Mouse (Mus musculus) liver, embryonic 15.5 days (tissue): ENCODE results near the gene Cdhr2. TPM values are rescaled to one million over a fixed set of nuclear protein-coding genes. Genes with fewer than 3 reads are reported as not detected.

Experiments used
- ATAC-seq: fragments of 200-750 bp; cut with Nextera tagmentation; 2 replicates; pipeline ENCODE4 v1.8.0; 2017; ENCODE audit warnings: moderate number of reproducible peaks, mild to moderate bottlenecking, moderate library complexity; ENCODE audit not compliant: insufficient read depth
- H3K27ac ChIP-seq: fragments of 300-500 bp; sonication (generic); replicated peaks from 2 replicates; pipeline ENCODE4 v1.5.1; 2015; ENCODE audit warnings: mild to moderate bottlenecking, inconsistent platforms
- H3K27me3 ChIP-seq: fragments of 300-500 bp; sonication (generic); 2 replicates; pipeline ENCODE4 v1.6.1; 2015; ENCODE audit warnings: mild to moderate bottlenecking, inconsistent platforms
- H3K36me3 ChIP-seq: fragments of 300-500 bp; sonication (generic); replicated peaks from 2 replicates; pipeline ENCODE4 v1.6.1; 2015; ENCODE audit warnings: moderate library complexity, mild to moderate bottlenecking, inconsistent platforms
- H3K4me1 ChIP-seq: fragments of 300-500 bp; sonication (generic); replicated peaks from 2 replicates; pipeline ENCODE4 v1.6.1; 2015; ENCODE audit warnings: inconsistent platforms
- H3K4me2 ChIP-seq: fragments of 300-500 bp; sonication (generic); 2 replicates; pipeline ENCODE4 v1.6.1; 2015; ENCODE audit warnings: moderate library complexity, mild to moderate bottlenecking, inconsistent platforms
- H3K4me3 ChIP-seq: fragments of 300-500 bp; sonication (generic); replicated peaks from 2 replicates; pipeline ENCODE4 v1.5.1; 2015; ENCODE audit warnings: mild to moderate bottlenecking, inconsistent platforms
- H3K9ac ChIP-seq: fragments of 300-500 bp; sonication (generic); 2 replicates; pipeline ENCODE4 v1.6.1; 2015; ENCODE audit warnings: moderate library complexity, mild to moderate bottlenecking, inconsistent platforms
- H3K9me3 ChIP-seq: fragments of 300-500 bp; sonication (generic); replicated peaks from 2 replicates; pipeline ENCODE4 v1.6.1; 2016; ENCODE audit warnings: inconsistent platforms
- WGBS: fragments of 180-500 bp; shearing (Covaris S2); methylation state at CpG from one replicate; pipeline ENCODE4 v1.1.7; 2015; ENCODE audit warnings: mixed read lengths; ENCODE audit not compliant: insufficient replicate concordance; 5-methylcytosine and 5-hydroxymethylcytosine counted together
- polyA plus RNA-seq: library from polyadenylated mRNA; unstranded; fragments of >200 nt; fragmentation: Nextera tagmentation; extraction: Ambion mirVana; gene quantifications from 2 replicates; pipeline ENCODE4 v1.2.1, GENCODE M21; 2015

The Cdhr2 gene
- polyA plus RNA-seq, 1 experiment from 2014 or later, result 16.6 TPM

DNA sequence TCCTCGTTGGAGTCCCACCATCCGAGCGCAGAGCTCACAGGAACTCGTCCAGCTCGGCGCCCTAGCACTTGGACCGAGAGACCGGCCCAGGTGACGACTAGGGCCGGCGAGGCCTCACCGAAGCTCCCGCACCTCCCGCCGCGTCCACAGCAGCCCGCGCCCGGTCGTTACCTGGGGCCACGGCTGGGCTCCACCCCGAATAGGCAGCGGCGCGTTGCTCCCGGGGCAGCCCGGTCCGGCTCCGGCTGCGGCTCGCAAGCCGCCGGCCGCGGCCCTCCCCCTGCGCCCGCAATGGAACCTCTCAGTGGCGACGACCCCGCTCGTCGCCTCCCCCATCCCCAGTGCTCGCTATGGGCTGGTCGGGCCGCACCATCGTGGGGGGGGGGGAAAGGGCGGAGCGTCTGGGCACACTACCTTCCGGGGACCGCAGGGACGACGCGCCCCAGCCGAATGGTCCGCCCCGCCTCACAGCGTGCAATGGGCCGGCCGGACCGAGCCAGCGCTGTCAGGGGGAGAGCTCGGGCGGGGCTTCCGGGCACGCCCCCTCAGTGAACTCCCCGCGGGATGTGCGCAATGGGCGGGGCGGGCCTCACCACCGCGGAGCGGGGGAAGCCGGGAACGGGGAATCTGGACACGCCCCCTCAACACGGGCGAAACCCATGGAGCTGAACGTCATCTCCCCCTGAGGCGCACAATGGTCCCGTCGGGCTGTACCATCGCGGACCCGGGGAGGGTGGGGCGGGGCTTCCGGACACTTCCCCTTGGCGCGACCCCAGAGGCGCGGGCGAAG lies 7.5 kb upstream of the Cdhr2 start, which contains the start of gene Rnf44:
Gene Rnf44 (minus strand): TSS at position 350 of the 790 bp plus-strand sequence.
- Histone ChIP-seq H3K4me2 (peak within 1 kb of the TSS; percentile 90), H3K4me1 (peaks cover 59% of the 10 kb centered on the region), H3K27me3 (no peaks in the 10 kb centered on the region), H3K9ac (peak within 1 kb of the TSS; percentile 98), H3K27ac (peak within 1 kb of the TSS; percentile 94), H3K4me3 (peak within 1 kb of the TSS; percentile 78), H3K9me3 (no peaks in the 10 kb centered on the region), H3K36me3 (no peaks in the 10 kb centered on the region)
- under 1% methylated on average over 82 of the region's 92 CpGs for WGBS
- ATAC-seq, result peak; percentile 96

DNA sequence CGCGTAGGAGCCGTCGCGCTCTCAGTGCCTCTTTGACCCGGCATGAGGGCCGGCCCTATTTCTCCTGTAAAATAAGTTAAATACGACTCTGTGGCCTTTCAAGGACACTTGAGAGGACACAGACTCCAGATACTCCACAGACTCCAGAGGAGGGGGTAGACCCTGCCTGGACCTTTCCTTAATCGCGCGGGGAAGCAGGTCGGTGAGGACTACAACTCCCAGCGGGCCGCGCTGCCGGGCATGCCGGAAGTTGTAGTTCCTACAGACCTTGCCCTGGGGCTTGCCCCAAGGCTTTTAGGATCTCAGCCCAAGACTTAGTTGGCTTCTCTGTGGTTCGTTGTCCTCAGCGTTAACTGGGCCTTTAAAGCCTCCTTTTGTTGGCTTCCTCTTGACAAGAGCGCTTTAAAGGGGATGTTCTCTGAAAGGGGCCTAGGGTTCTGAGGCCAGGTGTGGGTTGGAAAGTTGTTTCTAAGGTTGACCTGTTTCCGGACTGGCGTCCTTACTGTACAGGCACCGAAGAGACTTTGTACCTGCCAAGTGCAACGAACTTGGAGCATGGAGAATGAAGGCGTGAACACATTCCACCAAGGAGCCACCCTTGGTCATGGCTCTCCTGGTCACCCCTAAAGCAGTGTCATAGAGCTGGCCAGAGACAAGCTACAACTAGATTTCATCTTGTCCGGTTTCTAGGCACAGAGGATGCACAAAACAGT lies 6.8 kb upstream of the Cdhr2 start:
- whole genome bisulfite sequencing, result 13% methylated on average over 26 of the region's 26 CpGs
- Histone ChIP-seq H3K9me3 (no peaks in the 10 kb centered on the region), H3K4me3 (peak overlapping the region; percentile 78), H3K4me2 (peak overlapping the region; percentile 90), H3K27ac (peak overlapping the region; percentile 94), H3K36me3 (no peaks in the 10 kb centered on the region), H3K4me1 (peaks cover 51% of the 10 kb centered on the region), H3K9ac (peak overlapping the region; percentile 59), H3K27me3 (no peaks in the 10 kb centered on the region)
- peak; percentile 70 for ATAC-seq

DNA sequence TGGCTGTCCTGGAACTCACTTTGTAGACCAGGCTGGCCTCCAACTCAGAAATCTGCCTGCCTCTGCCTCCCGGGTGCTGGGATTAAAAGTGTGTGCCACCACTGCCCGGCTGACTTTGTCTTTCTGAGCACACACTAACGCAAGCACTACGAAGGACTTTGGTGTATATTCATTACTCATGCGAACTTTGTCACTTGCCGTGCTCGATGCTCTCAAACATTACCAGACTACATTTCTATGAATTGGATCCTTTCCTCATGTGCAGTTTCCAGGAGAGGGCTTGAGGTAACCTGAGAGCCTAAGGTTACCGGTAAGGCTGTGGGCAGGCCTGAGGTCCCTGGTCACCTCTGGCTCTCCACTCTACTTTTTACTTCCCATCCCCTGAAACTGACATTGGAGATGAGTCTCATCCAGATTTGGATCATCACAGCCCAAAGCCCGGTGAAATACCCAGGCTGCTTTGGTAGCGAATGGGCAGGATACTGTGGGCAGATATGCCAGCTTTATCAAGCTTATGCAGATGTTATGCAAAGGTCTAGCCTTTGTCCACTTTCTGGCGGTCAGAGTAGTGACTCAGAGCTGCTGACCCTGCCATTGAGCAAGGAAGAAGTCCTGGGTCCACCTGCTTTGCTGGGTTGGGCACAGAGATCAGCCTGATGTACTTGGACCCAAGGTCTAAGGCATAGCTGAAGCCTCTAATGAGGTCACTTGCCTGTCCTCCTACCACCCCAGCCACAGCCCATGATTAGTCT lies 5.6 kb upstream of the Cdhr2 start:
- Histone ChIP-seq H3K4me3 (no peak overlapping the region), H3K27ac (no peak overlapping the region), H3K27me3 (no peaks in the 10 kb centered on the region), H3K4me1 (peaks cover 40% of the 10 kb centered on the region), H3K36me3 (no peaks in the 10 kb centered on the region), H3K4me2 (no peak overlapping the region), H3K9ac (no peak overlapping the region), H3K9me3 (no peaks in the 10 kb centered on the region)
- 73% methylated on average over 11 of the region's 11 CpGs for WGBS
- ATAC-seq, result no peak

DNA sequence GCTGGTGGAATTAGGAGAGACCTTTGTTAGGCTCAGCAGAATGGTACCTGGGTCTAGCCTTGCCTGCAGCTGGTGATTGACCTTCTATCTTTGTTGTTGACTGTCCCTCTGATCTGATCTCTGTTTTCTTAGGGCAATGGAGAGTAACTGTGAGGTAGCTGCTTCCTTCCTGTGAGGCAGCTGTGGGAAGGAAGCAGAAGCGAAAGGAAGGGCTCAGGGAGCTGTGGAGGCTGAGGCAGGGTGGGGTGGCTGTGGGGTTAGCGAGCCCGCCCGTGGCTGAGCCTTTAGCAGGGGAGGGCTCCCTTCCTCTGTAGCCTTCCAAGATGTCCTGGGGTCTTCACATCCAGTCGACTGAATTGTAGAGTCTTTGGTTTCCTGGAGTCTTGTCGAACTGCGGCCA lies 1.2 kb downstream of the Cdhr2 start:
- Histone ChIP-seq H3K9me3 (no peaks in the 10 kb centered on the region), H3K4me1 (peaks cover 13% of the 10 kb centered on the region; the same call in 1 of the 2 replicates), H3K4me2 (peak overlapping the region; percentile 55), H3K27me3 (no peaks in the 10 kb centered on the region), H3K27ac (no peak overlapping the region), H3K4me3 (no peak overlapping the region), H3K9ac (no peak overlapping the region), H3K36me3 (no peaks in the 10 kb centered on the region)
- no peak for ATAC-seq
- 30% methylated on average over 7 of the region's 7 CpGs for WGBS

- Histone ChIP-seq H3K4me1 (peaks cover 13% of the 10 kb centered on the region; the same call in 1 of the 2 replicates), H3K9ac (no peak overlapping the region), H3K4me2 (no peak overlapping the region), H3K9me3 (no peaks in the 10 kb centered on the region), H3K4me3 (no peak overlapping the region), H3K27ac (no peak overlapping the region), H3K27me3 (no peaks in the 10 kb centered on the region), H3K36me3 (no peaks in the 10 kb centered on the region)
- ATAC-seq, result no peak
- 41% methylated on average over 6 of the region's 6 CpGs for WGBS
These were observed 3.6 kb downstream of the Cdhr2 start for GRCm38 (mm10) chr13:54704890-54705289.

DNA sequence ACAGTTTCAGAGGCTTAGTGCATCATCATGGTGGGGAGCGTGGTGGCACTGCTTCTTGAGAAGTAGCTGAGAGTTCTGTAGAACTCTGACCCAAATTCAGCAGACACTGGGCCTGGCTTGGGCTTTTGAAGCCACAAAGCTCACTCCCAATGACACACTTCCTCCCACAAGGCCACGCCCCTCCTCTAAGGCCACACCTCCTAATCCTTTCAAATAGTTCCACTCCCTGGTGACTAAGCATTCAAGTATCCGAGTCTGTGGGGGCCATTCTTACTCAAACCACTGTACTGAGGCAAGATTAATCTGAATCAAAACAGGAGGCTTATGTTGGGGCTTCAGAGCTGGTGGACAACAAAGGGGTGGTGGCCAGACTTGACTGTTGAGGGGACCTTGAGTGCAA lies 9.6 kb downstream of the Cdhr2 start:
- WGBS, result 50% methylated on average over 3 of the region's 3 CpGs
- no peak overlapping the region for H3K27ac ChIP-seq
- no peaks in the 10 kb centered on the region for H3K27me3 ChIP-seq
- H3K9ac ChIP-seq, result no peak overlapping the region
- H3K4me3 ChIP-seq, result no peak overlapping the region
- H3K4me2 ChIP-seq, result no peak overlapping the region
- H3K4me1 ChIP-seq, result peaks cover 5% of the 10 kb centered on the region; the same call in 1 of the 2 replicates
- H3K36me3 ChIP-seq, result no peaks in the 10 kb centered on the region
- no peaks in the 10 kb centered on the region for H3K9me3 ChIP-seq
- no peak for ATAC-seq

- Histone ChIP-seq H3K4me2 (no peak overlapping the region), H3K36me3 (0 out of 2 replicates have a peak, but pooled peaks cover 4% of the 10 kb centered on the region), H3K4me3 (no peak overlapping the region), H3K9ac (no peak overlapping the region), H3K27ac (no peak overlapping the region), H3K27me3 (no peaks in the 10 kb centered on the region), H3K4me1 (no peaks in the 10 kb centered on the region), H3K9me3 (no peaks in the 10 kb centered on the region)
- no peak for ATAC-seq
- 36% methylated on average over 4 of the region's 4 CpGs for WGBS
These were observed 13.1 kb downstream of the Cdhr2 start for GRCm38 (mm10) chr13:54714393-54714792.

DNA sequence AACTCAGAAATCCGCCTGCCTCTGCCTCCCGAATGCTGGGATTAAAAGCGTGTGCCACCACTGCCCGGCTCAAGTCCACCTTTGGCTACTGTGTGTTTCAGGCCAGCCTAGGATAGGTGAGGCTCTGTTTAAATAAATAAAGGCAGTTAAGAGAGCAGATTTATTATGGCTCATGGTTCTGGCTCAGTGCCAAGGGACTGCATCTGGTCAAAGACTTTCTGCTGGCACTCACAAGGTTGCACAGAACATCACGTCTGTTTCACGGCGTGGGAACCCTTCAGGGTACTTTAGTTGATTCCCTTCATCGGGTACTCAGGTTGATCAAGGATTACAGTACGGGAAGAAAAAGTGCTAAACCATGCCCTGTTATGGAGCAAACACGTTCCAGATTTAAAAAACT lies 13.7 kb downstream of the Cdhr2 start:
- ATAC-seq, result no peak
- no peaks in the 10 kb centered on the region for H3K9me3 ChIP-seq
- no peak overlapping the region for H3K27ac ChIP-seq
- no peaks in the 10 kb centered on the region for H3K27me3 ChIP-seq
- H3K4me2 ChIP-seq, result no peak overlapping the region
- H3K36me3 ChIP-seq, result 0 out of 2 replicates have a peak, but pooled peaks cover 4% of the 10 kb centered on the region
- WGBS, result 64% methylated on average over 10 of the region's 10 CpGs
- H3K4me3 ChIP-seq, result no peak overlapping the region
- no peaks in the 10 kb centered on the region for H3K4me1 ChIP-seq
- no peak overlapping the region for H3K9ac ChIP-seq

DNA sequence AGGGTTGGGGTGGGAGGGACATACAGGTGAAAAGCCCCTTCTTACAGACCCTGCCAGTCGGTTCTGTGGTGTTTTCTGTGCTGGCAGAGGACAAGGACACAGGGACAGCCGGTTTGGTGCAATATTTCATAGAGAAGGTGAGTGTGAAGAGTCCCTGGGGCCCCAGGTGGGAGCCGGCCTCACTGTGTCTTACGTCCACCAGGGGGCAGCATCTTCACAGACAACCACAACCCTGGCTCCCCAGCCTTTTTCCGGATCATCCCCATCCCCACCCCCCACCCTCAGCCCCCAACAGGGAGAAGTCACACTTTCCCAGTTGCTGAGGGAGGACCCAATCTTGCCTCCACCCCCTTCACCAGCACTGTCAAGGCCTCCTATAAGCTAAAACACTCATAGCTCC lies 15.7 kb downstream of the Cdhr2 start:
- Histone ChIP-seq H3K4me1 (no peaks in the 10 kb centered on the region), H3K36me3 (0 out of 2 replicates have a peak, but pooled peaks cover 4% of the 10 kb centered on the region), H3K9me3 (no peaks in the 10 kb centered on the region), H3K4me3 (no peak overlapping the region), H3K4me2 (no peak overlapping the region), H3K9ac (no peak overlapping the region), H3K27ac (no peak overlapping the region), H3K27me3 (no peaks in the 10 kb centered on the region)
- WGBS, result 6% methylated on average over 5 of the region's 5 CpGs
- ATAC-seq, result no peak

DNA sequence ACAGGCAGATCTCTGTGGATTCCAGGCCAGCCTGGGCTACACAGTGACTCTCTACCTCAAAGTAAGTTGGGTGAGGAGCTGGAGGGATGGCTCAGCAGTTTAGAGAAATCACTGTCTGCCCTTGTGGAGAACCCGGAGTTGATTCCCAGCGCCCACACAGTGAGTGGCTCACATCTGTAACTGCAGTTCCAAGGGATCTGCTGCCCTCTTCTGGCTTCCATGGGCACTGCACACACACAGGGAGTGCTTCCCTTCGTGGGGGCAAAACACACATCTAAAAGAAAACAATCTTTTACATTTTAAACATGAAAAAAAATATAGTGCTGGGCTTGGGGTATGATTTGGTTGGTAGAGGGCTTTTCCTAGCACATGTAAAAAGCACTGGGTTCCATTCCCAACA lies 21.9 kb downstream of the Cdhr2 start:
- ATAC-seq, result no peak
- no peak overlapping the region for H3K4me2 ChIP-seq
- H3K9me3 ChIP-seq, result no peaks in the 10 kb centered on the region
- H3K4me3 ChIP-seq, result no peak overlapping the region
- no peaks in the 10 kb centered on the region for H3K27me3 ChIP-seq
- WGBS, result 69% methylated on average over 3 of the region's 3 CpGs
- peaks cover 8% of the 10 kb centered on the region for H3K36me3 ChIP-seq
- H3K27ac ChIP-seq, result no peak overlapping the region
- H3K9ac ChIP-seq, result no peak overlapping the region
- no peaks in the 10 kb centered on the region for H3K4me1 ChIP-seq

DNA sequence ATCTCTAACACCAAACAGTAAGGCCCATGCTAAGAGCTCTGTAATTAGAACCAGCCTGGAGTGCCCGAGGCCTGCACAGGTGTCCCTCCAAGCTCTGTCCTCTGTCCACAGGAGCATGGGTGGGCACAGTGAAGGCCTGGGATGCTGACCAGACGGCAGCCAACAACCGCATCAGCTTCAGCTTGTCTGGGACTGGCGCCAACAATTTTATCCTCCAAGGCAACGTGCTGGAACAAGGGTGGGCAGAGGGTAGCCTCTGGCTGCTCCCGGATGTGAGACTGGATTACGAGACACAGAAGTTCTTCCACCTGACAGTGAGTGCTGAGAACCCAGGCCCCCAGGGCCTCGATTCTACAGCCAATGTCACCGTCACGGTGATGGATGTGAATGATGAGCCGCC lies 24.9 kb downstream of the Cdhr2 start:
- peaks cover 8% of the 10 kb centered on the region for H3K36me3 ChIP-seq
- H3K4me1 ChIP-seq, result no peaks in the 10 kb centered on the region
- H3K4me3 ChIP-seq, result no peak overlapping the region
- no peaks in the 10 kb centered on the region for H3K27me3 ChIP-seq
- H3K9me3 ChIP-seq, result no peaks in the 10 kb centered on the region
- WGBS, result 52% methylated on average over 11 of the region's 11 CpGs
- H3K4me2 ChIP-seq, result no peak overlapping the region
- no peak overlapping the region for H3K27ac ChIP-seq
- no peak for ATAC-seq
- no peak overlapping the region for H3K9ac ChIP-seq
